Mouse (Mus musculus): Measurements from ENCODE around the gene Rnase9.

GRCm38 (mm10) chr14:51090077-51090781 lies 48.6 kb upstream of the Rnase9 start:
- TF ChIP-seq POLR2A (IDR thresholded peaks at IDR 0.05; ENCODE audit: borderline replicate concordance, control insufficient read depth, low read depth, low read length) (peak; percentile 35; the same call in 1 of the 2 replicates), CTCF (IDR thresholded peaks at IDR 0.05; ENCODE audit: control insufficient read depth, insufficient read depth, low read length) (no peak)

Data from bone marrow, adult 2 months (tissue).